Mouse (Mus musculus): ENCODE results near the gene Defb25. TPM values are rescaled to one million over a fixed set of nuclear protein-coding genes. Genes with fewer than 3 reads are reported as not detected.
A peak's percentile ranks its signal among the peaks of the same experiment; 100 is the strongest.
"Not testable (repeated sequence)": the region's sequence is repeated elsewhere in the genome, so short reads cannot be mapped to it uniquely, and the experiment has no call there.

Gene Defb25
- total RNA-seq (2021) = not detected
- long read RNA-seq, experiment 1 = 0 reads
- long read RNA-seq, experiment 2 = 0 reads

DNA sequence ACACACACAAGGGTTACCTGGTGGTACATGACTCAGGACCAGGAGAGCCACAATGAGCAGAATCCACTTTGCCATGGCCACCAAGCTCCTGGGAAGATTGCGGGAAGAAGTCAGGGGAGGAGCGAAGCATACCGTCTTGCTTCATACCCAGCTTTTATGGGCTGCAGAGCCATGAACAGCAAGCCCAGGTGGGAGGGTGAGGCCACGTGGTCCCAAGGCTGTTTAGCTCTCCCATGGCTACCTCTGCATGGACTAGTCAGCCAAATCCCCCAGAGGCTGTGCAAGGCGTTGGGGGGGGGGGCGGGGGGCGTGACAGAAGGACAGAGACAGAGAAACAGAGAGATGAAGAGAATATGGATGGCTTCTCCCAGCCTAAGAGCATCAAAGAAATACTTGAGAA is at the start of gene Defb25:
Defb25 (minus strand) TSS at position 101 of the 400 bp plus-strand sequence.
- no peak for DNase-seq
- intact Hi-C loops (cut with DNase I) = no loop called here

DNA sequence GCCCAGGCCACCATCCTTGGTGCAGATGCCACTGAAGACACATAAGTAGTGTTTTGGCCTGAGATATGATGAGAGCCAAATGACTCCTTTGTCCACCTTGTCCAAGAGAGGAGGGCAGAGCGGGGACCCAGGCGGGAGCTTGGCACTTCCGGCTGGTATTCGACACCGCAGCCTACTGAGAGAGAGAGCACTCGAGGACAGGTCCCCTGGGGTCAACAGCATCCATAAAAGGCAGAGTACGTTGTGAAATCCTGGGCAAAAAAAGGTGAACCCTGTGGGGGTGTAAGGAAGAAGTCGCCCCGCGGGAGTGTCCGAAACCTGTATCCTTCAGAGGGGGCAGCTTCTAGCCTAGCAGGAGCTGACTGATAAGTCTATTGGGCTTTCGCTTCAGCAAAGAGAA is 49.3 kb upstream of the Defb25 start:
- intact Hi-C loops (cut with DNase I) = loop anchor here (10.0 kb wide), 1 partner anchor 343 kb away; the partner anchor contains the start of gene Pdrg1
- DNase-seq = no peak

DNA sequence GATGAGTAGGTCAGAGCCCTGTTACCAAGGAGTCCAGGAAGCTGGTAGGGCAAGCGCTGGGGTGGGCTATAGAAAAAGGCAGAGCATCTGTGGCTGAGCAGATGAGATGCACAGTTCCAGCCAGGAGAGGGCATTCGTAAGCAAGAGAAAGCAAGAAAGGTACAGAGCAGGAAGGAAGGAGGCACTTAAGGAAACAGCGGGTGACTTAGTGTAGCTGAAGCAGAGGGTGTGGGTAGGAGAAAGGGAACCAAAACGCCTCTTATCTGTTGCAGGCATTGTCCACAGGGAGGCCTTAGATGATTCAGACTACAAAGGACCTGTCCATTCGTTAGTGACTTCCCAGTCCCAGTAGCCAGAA is 48.8 kb upstream of the Defb25 start:
- peak in 1 of 2 experiments; percentile 44 for DNase-seq
- intact Hi-C loops (cut with DNase I) = loop anchor here (10.0 kb wide), 1 partner anchor 343 kb away; the partner anchor contains the start of gene Pdrg1

DNA sequence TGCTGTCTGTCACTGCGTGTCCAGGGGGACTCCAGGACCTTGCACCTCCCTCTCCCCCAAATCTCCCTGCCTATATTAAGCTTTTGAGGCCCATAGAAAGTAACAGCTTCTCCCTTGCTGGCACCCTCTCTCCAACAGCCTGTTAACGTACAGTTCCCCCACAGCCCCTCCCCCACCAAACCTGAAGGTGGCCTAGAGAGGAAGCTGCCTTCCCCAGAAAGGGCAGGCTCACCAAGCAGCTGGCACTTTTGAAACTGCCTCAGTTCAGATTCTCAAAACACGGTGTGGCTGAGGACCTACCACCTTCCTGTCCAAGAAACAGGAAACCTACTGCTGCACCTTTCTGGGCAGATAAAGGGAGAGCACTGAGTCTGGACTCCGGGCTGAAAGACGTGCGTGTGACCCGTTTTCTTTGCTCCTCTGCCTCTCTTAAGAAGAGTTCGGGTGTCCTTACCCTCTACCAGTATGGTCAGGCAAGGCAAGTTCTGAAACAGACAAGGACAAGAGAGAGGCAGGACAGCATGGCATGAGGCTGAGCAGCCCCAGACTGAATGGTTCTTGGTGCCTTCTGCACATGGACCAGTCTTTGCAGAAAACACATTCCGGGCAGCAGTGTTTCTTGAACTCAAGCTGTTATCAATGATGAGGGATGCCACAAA is 48.3 kb upstream of the Defb25 start:
- no peak for DNase-seq
- intact Hi-C loops (cut with DNase I) = loop anchor here (10.0 kb wide), 1 partner anchor 344 kb away; the partner anchor contains the start of gene Pdrg1

DNA sequence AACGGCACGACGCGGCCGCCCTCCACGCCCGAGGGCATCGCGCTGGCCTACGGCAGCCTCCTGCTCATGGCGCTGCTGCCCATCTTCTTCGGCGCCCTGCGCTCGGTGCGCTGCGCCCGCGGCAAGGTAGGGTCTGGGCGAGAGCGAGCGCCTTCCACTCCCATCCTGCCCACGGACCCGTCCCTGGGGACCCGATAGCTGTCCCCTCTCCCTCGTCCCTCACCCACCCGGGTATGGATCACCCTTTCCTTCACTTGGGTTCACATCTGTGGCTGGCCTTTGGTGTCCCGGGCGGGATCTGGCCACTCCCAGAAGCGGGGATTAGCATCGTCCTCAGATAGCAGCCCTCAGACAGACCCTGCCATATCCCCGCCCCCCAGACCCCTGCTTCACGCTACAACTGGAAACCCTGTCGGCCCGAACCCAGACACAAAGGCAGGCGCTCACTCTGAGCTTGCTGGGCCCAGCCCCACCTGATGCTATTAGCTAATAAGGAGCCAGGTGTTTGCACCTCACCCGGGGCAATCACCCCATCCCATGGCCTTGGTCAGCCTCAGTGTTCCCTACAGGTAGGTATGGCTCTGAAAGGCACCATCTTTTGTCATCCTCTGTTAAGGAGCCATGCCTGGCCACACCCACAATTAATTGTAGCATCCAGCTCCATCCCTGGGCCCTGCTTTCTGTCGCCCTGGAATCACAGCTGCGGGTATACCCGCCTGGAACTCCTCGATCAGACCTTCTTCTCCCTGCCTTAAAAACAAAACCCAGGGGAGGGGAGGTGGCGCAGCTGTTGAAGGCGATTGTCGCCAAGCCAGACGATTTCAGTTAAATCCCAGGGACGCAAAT is 47.0 kb upstream of the Defb25 start:
- intact Hi-C loops (cut with DNase I) = loop anchor here (10.0 kb wide), 2 partner anchors 215 to 345 kb away; partner anchors contain the start of gene Pdrg1

DNA sequence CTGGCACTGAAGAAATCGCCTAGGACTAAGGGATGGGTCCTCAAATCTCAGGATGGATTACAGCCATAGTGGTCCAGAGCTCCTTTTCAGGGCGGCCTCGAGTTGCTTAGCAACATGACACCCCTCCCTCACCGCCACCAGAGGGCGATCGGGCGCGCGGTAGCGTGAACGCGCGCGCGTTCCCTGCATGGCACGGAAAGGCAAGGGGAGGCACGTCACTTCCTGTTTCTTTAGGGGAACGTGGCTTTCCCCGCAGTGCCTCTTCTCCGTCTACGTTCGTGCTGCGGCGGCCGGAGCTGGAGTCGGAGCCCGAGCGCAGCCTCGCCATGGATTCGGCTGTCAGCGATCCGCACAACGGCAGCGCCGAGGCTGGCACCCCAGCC is 46.4 kb upstream of the Defb25 start, which contains the start of gene H13:
H13 (plus strand) TSS at position 206 of the 383 bp plus-strand sequence.
- DNase-seq = peak; percentile 94 to 96
- intact Hi-C loops (cut with DNase I) = loop anchor here (10.0 kb wide), 1 partner anchor 214 kb away; no protein-coding TSS in a partner anchor

More for the DNA sequence above, 47.0 kb upstream of the Defb25 start:
- DNase-seq = peak in 1 of 2 experiments; percentile 23

DNA sequence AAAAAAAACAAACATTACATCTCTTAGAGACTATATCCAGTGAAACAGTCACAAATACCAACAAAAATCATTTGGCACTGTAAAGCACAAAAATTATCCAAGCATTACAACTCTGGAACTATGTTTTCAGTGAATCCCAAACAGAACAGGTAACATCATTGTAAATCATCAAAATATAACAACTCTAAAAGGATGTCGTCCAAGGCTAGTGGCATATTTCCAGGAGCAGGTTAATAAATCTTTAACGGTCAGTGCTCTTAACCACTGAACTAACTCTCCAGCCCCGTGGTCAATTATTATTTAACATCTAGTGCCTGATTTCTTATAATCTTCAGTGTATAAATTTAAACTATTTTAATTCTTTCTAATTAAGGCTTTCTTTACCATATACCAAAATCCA is 43.3 kb upstream of the Defb25 start:
- not testable (repeated sequence) for DNase-seq
- intact Hi-C loops (cut with DNase I) = loop anchor here (10.0 kb wide), 1 partner anchor 211 kb away; no protein-coding TSS in a partner anchor

DNA sequence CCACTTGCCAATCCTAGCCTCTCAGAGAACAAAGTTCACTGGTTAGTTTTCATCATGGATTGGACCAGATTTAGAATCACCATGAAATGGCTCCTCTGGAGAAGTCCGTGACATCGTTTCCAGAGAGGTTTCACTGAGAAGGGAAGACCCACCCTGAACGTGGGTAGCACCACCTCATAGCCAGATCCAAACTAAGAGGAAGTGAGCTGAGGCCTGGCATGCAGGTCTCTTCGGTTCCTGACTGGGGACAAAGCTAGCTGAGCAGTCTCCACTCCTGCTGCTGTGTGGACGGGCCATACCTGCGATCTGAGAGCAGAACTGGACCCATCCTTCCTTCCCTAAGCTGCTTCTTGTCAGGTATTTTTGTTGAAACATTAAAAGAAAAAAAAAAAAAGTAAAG is 38.3 kb upstream of the Defb25 start:
- intact Hi-C loops (cut with DNase I) = loop anchor here (10.0 kb wide), 1 partner anchor 206 kb away; no protein-coding TSS in a partner anchor
- no peak for DNase-seq

DNA sequence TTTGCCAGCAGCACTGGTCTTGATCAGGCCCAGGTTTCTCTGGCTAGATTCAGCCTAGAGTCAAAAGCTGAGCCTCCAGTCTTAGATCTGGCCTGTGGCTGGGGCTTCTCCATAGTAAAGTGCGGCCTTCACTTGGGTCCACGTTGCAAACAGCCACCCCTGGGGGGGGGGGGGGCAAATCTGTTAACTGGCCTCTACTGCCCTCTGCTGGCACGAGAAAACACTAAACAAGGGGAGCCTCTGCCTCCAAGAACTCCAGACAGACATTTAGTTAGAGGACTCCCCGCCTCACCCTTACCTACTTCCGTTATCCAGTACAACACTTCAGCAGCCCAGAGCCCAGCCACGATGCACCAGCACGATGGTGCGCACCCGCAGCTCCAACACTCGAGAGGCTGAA is 34.5 kb upstream of the Defb25 start:
- peak; percentile 53 to 65 for DNase-seq
- intact Hi-C loops (cut with DNase I) = loop anchor here (1.0 to 5.0 kb wide), 2 partner anchors 42 to 105 kb away; no protein-coding TSS in a partner anchor

DNA sequence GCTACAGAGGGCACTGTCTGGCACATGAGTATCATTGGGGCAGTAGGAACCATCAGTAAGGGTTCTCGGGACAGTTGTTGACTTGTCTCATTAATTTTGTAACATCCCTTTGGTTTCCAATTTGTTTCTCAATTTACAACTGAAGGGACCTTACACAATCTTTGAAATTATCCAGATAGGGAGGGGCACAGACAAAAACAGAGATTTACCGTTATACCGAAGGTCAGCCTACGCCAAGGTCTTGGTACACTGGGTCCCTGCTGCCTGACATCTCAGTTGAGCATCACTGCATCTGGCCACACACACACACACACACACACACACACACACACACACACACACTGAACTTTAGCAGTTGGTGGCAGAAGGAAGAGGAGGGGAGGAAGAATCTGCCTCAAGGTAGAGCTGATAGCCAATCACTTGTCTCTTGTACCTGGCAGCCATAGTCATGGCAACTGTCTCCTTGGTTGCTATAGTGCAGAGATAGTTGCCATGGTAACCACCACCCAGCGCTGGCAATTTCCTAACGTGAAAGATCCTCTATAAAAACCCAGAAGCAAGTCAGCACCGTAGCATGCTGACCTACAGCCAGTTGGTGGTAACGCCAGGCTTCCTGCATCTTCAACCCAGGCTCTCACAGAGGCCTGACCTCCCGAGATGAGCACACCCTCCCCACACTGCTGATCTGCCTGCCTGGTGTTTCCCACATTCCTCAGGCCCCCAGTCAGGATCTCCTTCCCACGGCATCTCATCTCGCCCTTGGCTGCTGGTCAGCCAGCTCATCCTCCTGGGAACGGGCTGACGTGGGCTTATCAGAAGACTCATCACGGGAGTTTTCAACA is 31.2 kb upstream of the Defb25 start:
- intact Hi-C loops (cut with DNase I) = no loop called here
- peak; percentile 46 to 53 for DNase-seq

DNA sequence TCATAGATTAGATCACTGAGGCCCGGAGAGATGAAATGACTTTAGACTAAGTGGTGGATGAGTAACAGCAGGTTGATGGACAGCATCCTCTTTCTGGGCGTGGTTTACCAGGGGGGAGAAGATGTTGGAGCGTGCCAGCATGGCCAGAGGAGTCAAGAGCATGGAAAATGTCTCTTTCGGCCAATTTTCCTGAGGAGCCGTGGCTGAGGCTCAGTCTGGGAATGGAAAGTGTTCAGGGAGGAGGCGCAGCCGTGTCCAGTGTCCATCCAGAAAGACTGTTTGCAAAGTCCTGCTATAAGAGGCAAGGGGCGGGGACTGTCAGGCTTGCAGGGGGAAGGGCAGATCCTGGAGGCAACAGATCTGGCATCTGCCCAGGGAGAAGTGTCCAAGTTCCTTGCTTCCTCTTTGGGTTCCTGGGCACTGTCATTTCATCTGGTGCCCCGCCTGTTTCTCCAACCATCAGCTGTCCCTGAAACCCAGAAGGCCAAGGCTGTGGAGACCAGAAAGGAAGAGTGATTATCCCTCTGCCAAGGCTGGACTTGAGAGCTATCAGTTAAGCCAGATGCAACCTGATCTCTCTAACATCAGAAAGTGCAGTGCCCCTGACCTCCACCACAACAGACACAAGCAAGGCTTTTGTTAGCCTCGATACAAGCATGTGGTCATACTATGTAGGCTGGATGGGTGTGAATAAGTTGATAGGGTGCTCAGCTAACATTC is 30.2 kb upstream of the Defb25 start:
- DNase-seq = peak; percentile 57
- intact Hi-C loops (cut with DNase I) = no loop called here

DNA sequence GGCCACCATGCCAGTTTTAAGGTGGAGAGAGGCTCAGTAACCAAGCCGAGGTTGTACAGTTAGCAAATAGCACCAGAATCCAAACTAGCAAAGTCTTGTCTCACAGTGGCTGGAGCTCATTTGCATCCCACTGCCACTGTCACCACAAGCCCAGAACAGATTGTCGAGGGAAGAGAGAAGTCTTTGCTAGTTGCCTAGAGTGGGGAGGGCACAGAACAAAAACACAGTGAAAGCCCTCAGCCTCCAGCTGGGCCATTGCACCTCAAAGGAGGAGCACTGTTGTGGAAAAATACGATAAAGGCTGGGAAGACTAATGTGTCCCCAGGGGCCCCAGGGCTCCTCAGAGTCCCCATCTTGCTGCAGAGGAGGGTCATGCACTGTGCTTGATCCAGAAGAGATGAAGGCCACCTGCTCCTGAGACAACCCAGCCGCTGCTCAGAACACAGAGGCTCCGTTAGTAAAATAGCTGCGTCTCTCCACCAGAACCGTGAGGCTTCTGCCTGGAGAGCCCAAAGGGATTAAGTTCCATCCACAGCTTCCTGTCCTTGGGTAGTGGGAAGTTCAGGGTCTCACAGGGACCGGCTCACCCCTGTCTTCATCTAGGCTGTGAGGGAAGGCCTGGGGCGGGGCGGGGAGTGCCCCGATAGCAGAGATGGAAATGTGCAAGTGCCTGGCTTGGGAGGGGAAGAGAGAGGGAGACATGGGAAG is 16.7 kb upstream of the Defb25 start:
- peak; percentile 59 to 61 for DNase-seq
- intact Hi-C loops (cut with DNase I) = no loop called here

DNA sequence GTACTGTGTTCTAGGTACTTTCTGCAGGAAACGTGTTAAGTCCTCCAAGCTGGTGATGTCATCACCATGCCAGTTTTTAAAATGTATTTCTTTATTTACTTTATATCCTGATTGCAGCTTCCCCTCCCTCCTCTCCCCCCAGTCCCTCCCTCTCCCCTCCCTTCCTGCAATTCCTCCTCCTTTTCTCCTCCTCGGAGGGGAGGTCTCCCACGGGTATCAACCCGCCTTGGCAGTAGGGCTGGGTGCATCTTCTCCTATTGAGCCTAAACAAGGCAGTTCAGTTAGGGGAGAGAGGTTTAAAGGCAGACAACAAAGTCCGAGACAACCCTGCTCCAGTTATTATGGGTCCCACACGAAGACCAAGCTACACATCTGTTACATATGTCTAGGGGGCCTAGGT is 16.0 kb upstream of the Defb25 start:
- intact Hi-C loops (cut with DNase I) = no loop called here
- no peak for DNase-seq

DNA sequence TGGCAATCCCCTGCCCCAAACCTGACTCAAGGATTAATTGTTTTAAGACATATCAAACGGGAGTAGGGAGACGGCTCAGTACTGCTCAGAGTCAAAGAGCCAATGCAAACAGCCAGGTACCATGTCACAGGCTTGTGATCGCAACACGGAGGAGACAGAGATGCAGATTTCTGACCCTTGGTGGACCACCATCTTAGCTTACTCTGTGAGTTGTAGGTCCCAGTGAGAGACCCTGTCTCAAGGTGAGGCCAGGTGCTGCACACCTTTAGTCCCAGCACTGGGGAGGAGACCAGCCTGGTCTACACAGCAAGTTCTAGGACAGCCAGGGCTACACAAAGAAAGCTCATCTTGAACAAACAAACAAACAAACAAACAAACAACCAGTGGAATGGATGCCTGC is 14.5 kb upstream of the Defb25 start:
- intact Hi-C loops (cut with DNase I) = no loop called here
- no peak for DNase-seq

DNA sequence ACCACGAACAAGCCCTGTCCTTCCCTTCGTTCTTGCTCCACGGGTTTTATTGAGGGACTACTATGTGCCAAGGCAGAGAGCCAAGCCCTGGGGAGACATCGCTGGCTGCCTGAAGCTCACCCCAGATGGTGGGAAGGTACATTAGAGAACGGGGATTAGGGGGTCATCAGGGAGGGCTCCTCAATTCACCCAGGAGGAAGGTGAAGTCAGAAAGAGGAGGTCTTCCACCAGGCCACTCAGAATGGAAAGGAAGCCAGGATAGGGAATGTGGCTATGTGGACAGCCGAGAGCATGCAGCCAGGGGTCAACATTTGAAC is 14.1 kb upstream of the Defb25 start:
- intact Hi-C loops (cut with DNase I) = no loop called here
- no peak for DNase-seq

DNA sequence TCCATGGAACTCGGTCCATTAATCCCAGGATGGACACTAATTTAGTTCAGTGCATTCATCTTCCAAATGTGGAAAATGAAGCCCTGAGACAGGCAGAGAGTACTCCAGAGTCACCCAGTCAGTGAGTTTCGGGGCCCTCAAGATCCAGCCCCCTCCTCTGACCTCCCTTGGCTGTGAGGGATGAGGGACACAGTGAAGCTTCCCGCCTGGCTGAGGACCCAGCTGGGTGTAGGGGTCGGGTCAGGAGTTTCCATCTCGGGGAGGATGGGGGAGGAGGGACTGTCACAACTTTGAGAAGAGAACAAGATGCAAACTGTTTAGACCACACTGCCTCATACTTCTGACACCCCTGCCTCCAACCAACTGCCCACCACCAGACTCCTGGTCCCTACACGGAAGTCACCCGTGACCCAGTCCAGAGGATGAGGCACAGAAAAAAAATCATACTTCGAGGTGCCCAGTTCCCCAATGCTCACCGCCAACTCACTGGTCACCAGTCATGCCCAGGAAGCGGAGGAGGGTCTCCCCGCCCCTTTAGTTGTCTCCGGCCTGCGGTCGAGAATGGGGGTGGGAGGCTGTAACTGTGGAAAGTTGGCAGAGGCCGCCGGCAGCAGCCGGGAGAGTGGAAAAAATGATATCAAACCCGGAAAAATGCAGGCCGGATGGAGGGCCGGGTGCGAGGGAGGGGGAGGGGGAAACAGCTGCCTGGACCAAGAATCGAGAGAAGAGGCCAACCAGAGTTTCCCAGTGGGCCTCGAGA is 13.6 kb upstream of the Defb25 start:
- DNase-seq = peak; percentile 81 to 84
- intact Hi-C loops (cut with DNase I) = no loop called here

DNA sequence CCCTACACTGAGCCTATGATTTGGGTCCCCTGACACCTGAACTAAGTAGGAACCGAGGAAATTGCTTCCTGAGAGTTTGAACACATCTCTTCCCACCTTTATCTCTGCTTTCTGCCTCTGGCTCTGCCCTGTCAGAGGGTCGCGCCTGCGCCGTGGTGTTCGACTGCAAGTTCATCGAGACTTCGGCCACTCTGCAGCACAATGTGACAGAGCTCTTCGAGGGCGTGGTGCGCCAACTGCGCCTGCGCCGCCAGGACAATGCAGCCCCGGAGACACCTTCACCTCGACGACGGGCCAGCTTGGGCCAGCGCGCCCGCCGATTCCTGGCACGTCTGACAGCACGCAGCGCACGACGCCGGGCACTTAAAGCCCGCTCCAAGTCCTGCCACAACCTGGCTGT is 11.5 kb upstream of the Defb25 start:
- intact Hi-C loops (cut with DNase I) = no loop called here
- DNase-seq = no peak

DNA sequence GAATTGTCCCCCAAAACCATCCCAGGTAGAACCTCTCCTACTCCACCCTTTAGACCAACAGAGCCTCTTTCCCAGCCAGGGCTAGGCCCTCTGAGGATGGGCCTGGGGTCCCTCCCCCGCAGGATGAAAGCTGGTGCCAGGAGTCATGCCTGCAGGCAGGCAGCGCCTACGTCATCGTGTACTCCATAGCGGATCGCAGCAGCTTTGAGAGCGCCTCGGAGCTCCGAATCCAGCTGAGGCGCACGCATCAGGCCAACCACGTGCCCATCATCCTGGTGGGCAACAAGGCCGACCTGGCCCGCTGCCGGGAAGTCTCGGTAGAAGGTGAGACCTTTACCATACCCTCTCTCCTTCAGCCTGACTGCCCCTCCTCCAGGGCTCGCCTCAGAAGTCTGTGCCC is 10.5 kb upstream of the Defb25 start:
- intact Hi-C loops (cut with DNase I) = no loop called here
- DNase-seq = peak in 1 of 2 experiments; percentile 34
